Mouse (Mus musculus) olfactory bulb, adult 2 months (tissue): ENCODE measurements around the gene Gm13128.
"Not testable (repeated sequence)": the region's sequence is repeated elsewhere in the genome, so short reads cannot be mapped to it uniquely, and the experiment has no call there.

Source experiments
- CTCF ChIP-seq: fragments of 200-500 bp; IDR thresholded peaks from 2 replicates; pipeline ENCODE4 v1.5.1; 2012; ENCODE audit warnings: low read depth, mild to moderate bottlenecking, low read length, moderate library complexity; ENCODE audit not compliant: insufficient read depth
- POLR2A ChIP-seq: fragments of 200-500 bp; IDR thresholded peaks from 2 replicates; pipeline ENCODE4 v1.6.1; 2012; ENCODE audit warnings: mild to moderate bottlenecking, low read depth, low read length, moderate library complexity; ENCODE audit not compliant: insufficient read depth

- not testable (repeated sequence) for TF ChIP-seq POLR2A, CTCF
Measured at GRCm38 (mm10) chr4:144312666-144313460, 17.2 kb upstream of the Gm13128 start.
